Mouse (Mus musculus): ENCODE measurements around the gene Dnase2a. TPM values are rescaled to one million over a fixed set of nuclear protein-coding genes. Genes with fewer than 3 reads are reported as not detected.

Dnase2a gene
- polyA plus RNA-seq, 1 experiment from 2014 or later: 8.9 TPM

DNA sequence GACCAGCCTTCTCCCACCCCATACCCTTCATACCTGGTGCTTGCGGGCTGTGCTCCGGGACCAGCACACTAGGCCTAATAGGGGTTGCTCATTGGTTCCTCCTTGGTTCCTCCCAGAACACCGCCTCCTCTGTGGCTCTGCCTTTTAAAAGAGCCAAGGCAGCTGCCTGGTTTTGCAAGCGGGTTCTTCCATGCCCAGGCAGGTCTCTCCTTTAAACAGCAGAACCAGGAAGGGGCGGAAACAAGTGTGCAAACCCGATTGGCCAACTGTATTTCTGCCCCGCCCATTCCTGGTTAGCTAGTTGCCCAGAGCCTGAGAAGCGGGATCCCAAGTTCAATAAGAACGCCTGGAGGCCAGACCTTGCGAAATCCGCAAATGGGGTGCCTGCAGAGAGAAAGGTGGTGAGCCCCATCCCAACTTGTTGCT, 14.6 kb upstream of the Dnase2a start, which contains the start of gene Gcdh:
Gene Gcdh (minus strand): TSS at position 213 of the 426 bp plus-strand sequence.
- peak within 1 kb of the TSS; percentile 43 for H3K9ac ChIP-seq (ENCODE audit: low read depth, low read length)
- H3K4me3 ChIP-seq (ENCODE audit: low read depth, low read length): peak within 1 kb of the TSS; percentile 53
- no peaks in the 10 kb centered on the region for H3K9me3 ChIP-seq (ENCODE audit: control insufficient read depth)
- 0 out of 2 replicates have a peak, but pooled peaks cover 3% of the 10 kb centered on the region for H3K4me1 ChIP-seq (replicated peaks; ENCODE audit: control insufficient read depth, insufficient read depth, low read length)
- under 1% methylated on average over 11 of the region's 11 CpGs for WGBS
- TF ChIP-seq CTCF (IDR thresholded peaks at IDR 0.05; ENCODE audit: low read depth): no peak
- H3K36me3 ChIP-seq (ENCODE audit: control insufficient read depth, insufficient read depth): peaks cover 2% of the 10 kb centered on the region; the same call in 1 of the 2 replicates
- H3K27ac ChIP-seq (ENCODE audit: low read depth, low read length): no peak within 1 kb of the TSS
- no peaks in the 10 kb centered on the region for H3K27me3 ChIP-seq (replicated peaks; ENCODE audit: control insufficient read depth, insufficient read depth, low read length)
- H3K4me2 ChIP-seq (replicated peaks; ENCODE audit: low read depth): peak within 1 kb of the TSS; percentile 90
- ATAC-seq: peak; percentile 98

- no peaks in the 10 kb centered on the region for H3K27me3 ChIP-seq (replicated peaks; ENCODE audit: control insufficient read depth, insufficient read depth, low read length)
- H3K4me1 ChIP-seq (replicated peaks; ENCODE audit: control insufficient read depth, insufficient read depth, low read length): 0 out of 2 replicates have a peak, but pooled peaks cover 3% of the 10 kb centered on the region
- no peak for TF ChIP-seq CTCF (IDR thresholded peaks at IDR 0.05; ENCODE audit: low read depth)
- H3K36me3 ChIP-seq (ENCODE audit: control insufficient read depth, insufficient read depth): peaks cover 2% of the 10 kb centered on the region; the same call in 1 of the 2 replicates
- H3K9ac ChIP-seq (ENCODE audit: low read depth, low read length): no peak overlapping the region
- H3K27ac ChIP-seq (ENCODE audit: low read depth, low read length): no peak overlapping the region
- no peaks in the 10 kb centered on the region for H3K9me3 ChIP-seq (ENCODE audit: control insufficient read depth)
- H3K4me2 ChIP-seq (replicated peaks; ENCODE audit: low read depth): no peak overlapping the region
- no peak overlapping the region for H3K4me3 ChIP-seq (ENCODE audit: low read depth, low read length)
- WGBS: 94% methylated on average over 5 of the region's 5 CpGs
- no peak for ATAC-seq
Measured at GRCm38 (mm10) chr8:84895963-84896362, 12.4 kb upstream of the Dnase2a start.

DNA sequence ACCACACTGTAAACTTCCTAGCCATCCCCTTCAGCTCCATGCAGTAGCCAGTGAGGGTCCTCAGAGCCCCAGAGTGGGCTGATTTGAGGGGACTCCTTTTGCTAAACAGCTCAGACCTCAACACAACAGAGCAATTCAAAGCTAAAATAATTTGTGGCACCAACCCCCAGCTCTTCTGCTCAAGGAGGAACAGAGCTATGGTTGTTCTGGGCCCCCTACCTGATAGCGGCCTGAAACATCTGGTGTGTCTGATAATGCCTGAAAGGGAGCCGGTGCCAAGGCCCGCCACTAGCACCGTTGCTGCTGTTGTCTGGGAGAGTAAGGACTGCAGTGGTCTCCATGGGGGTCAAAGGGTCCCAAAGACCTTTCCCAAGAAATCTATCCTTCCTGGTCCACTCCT, 7.3 kb upstream of the Dnase2a start:
- no peaks in the 10 kb centered on the region for H3K36me3 ChIP-seq (ENCODE audit: control insufficient read depth, insufficient read depth)
- no peaks in the 10 kb centered on the region for H3K9me3 ChIP-seq (ENCODE audit: control insufficient read depth)
- H3K4me2 ChIP-seq (replicated peaks; ENCODE audit: low read depth): no peak overlapping the region
- TF ChIP-seq CTCF (IDR thresholded peaks at IDR 0.05; ENCODE audit: low read depth): no peak
- no peaks in the 10 kb centered on the region for H3K27me3 ChIP-seq (replicated peaks; ENCODE audit: control insufficient read depth, insufficient read depth, low read length)
- no peaks in the 10 kb centered on the region for H3K4me1 ChIP-seq (replicated peaks; ENCODE audit: control insufficient read depth, insufficient read depth, low read length)
- H3K9ac ChIP-seq (ENCODE audit: low read depth, low read length): no peak overlapping the region
- 66% methylated on average over 4 of the region's 4 CpGs for WGBS
- no peak overlapping the region for H3K27ac ChIP-seq (ENCODE audit: low read depth, low read length)
- H3K4me3 ChIP-seq (ENCODE audit: low read depth, low read length): no peak overlapping the region
- no peak for ATAC-seq

DNA sequence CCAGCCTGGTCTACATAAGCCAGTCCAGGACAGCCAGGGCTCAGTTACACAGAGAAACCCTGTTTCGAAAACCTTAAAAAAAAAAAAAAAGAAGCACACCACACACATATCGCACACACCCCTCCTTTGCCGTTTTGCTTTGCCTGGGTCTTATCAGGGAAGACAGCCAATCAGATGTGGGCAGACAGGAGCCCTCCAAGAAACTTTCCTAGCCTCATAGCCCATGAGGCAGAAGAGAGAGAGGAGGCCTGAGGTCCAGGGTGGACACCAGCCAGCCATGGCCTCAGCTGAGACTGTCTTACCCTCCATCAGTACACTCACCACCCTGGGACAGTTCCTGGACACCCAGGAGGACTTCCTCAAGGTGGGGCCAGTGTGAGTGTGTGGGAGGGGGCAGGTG, 6.6 kb upstream of the Dnase2a start, which contains the start of gene Klf1:
Gene Klf1 (plus strand): TSS at position 177 of the 400 bp plus-strand sequence.
- H3K36me3 ChIP-seq (ENCODE audit: control insufficient read depth, insufficient read depth): no peaks in the 10 kb centered on the region
- H3K9ac ChIP-seq (ENCODE audit: low read depth, low read length): peak within 1 kb of the TSS; percentile 71
- ATAC-seq: no peak
- H3K9me3 ChIP-seq (ENCODE audit: control insufficient read depth): no peaks in the 10 kb centered on the region
- no peaks in the 10 kb centered on the region for H3K27me3 ChIP-seq (replicated peaks; ENCODE audit: control insufficient read depth, insufficient read depth, low read length)
- H3K27ac ChIP-seq (ENCODE audit: low read depth, low read length): peak within 1 kb of the TSS; percentile 77
- no peaks in the 10 kb centered on the region for H3K4me1 ChIP-seq (replicated peaks; ENCODE audit: control insufficient read depth, insufficient read depth, low read length)
- peak within 1 kb of the TSS; percentile 99 for H3K4me2 ChIP-seq (replicated peaks; ENCODE audit: low read depth)
- peak within 1 kb of the TSS; percentile 65 for H3K4me3 ChIP-seq (ENCODE audit: low read depth, low read length)
- TF ChIP-seq CTCF (IDR thresholded peaks at IDR 0.05; ENCODE audit: low read depth): no peak
- 61% methylated on average over 3 of the region's 3 CpGs for WGBS

DNA sequence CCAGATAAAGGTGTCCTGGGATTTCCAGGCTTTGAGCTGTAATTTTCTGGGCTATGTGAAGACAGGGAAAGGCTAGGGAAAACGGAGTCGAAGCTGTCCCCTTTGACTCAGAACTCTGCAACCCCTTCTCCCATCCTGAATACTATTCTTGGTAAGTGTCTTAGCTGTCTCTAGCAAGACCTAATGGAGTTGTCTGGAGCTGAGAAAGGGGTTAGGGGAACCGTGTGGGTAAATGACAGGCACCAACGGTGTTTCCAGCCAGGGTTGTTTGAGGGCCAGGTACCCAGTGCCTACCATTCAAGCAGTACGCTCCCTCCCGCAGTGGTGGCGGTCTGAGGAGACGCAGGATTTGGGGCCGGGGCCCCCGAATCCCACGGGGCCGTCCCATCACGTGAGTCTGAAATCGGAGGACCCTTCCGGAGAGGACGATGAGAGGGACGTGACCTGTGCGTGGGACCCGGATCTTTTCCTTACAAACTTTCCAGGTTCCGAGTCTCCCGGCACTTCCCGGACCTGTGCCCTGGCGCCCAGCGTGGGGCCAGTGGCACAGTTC, 5.9 kb upstream of the Dnase2a start:
- TF ChIP-seq CTCF (IDR thresholded peaks at IDR 0.05; ENCODE audit: low read depth): no peak
- no peak for ATAC-seq
- H3K36me3 ChIP-seq (ENCODE audit: control insufficient read depth, insufficient read depth): no peaks in the 10 kb centered on the region
- no peaks in the 10 kb centered on the region for H3K27me3 ChIP-seq (replicated peaks; ENCODE audit: control insufficient read depth, insufficient read depth, low read length)
- WGBS: 4% methylated on average over 24 of the region's 24 CpGs
- no peaks in the 10 kb centered on the region for H3K9me3 ChIP-seq (ENCODE audit: control insufficient read depth)
- H3K27ac ChIP-seq (ENCODE audit: low read depth, low read length): peak overlapping the region; percentile 77
- H3K4me1 ChIP-seq (replicated peaks; ENCODE audit: control insufficient read depth, insufficient read depth, low read length): no peaks in the 10 kb centered on the region
- H3K4me3 ChIP-seq (ENCODE audit: low read depth, low read length): peak overlapping the region; percentile 65
- H3K9ac ChIP-seq (ENCODE audit: low read depth, low read length): peak overlapping the region; percentile 71
- peak overlapping the region; percentile 99 for H3K4me2 ChIP-seq (replicated peaks; ENCODE audit: low read depth)

- under 1% methylated on average over 62 of the region's 68 CpGs for WGBS
- Histone ChIP-seq H3K27ac (ENCODE audit: low read depth, low read length) (peak overlapping the region; percentile 77), H3K9ac (ENCODE audit: low read depth, low read length) (peak overlapping the region; percentile 71), H3K27me3 (replicated peaks; ENCODE audit: control insufficient read depth, insufficient read depth, low read length) (no peaks in the 10 kb centered on the region), H3K36me3 (ENCODE audit: control insufficient read depth, insufficient read depth) (no peaks in the 10 kb centered on the region), H3K9me3 (ENCODE audit: control insufficient read depth) (no peaks in the 10 kb centered on the region), H3K4me2 (replicated peaks; ENCODE audit: low read depth) (peak overlapping the region; percentile 99), H3K4me1 (replicated peaks; ENCODE audit: control insufficient read depth, insufficient read depth, low read length) (no peaks in the 10 kb centered on the region), H3K4me3 (ENCODE audit: low read depth, low read length) (peak overlapping the region; percentile 65)
- ATAC-seq: peak; percentile 90
- peak; percentile 94 for TF ChIP-seq CTCF (IDR thresholded peaks at IDR 0.05; ENCODE audit: low read depth)
Measured at GRCm38 (mm10) chr8:84902920-84903661, 5.3 kb upstream of the Dnase2a start.
